Mouse (Mus musculus) heart, adult 8-10 months (tissue): ENCODE measurements around the gene Ints11. TPM values are rescaled to one million over a fixed set of nuclear protein-coding genes. Genes with fewer than 3 reads are reported as not detected.

ENCODE experiments used
- microRNA-seq: library from miRNA; unstranded; fragments of <30 nt; microRNA quantifications from one replicate; pipeline ENCODE4 v1.2.0, GENCODE M21; 2022
- total RNA-seq, 4 experiments: library from RNA; stranded (reverse); gene quantifications; 2 replicates each; pipeline ENCODE4 v1.2.4; 2022

Gene Ints11
- total RNA-seq, 4 experiments from 2014 or later, result 13.9 to 14.5 (median 14.1) TPM

Small RNAs within 50 kb of the gene (microRNA-seq; reads per million reads assigned to microRNA genes)
- not detected for gene Gm22991

Other genes with a start within 250 kb of the Ints11 start
- gene Cdk11b, start 244.7 kb upstream of the Ints11 start, total RNA-seq, result 10 to 100 TPM; 29.2 to 37.0 (median 30.2) TPM
- gene Gm10563, start 224.1 kb upstream of the Ints11 start, total RNA-seq, result not detected
- gene Mmp23, start 216.2 kb upstream of the Ints11 start, total RNA-seq, result 1 to 10 TPM; 6.7 to 9.0 (median 7.4) TPM
- 10 to 100 TPM; 25.4 to 30.1 (median 27.1) TPM for gene Mib2, start 200.3 kb upstream of the Ints11 start, total RNA-seq
- 1 to 10 TPM in 3 of 4 experiments, under 1 TPM in 1; 0.98 to 2.4 (median 1.3) TPM for gene Fndc10, start 175.2 kb upstream of the Ints11 start, total RNA-seq
- gene Ssu72, start 164.7 kb upstream of the Ints11 start, total RNA-seq, result 10 to 100 TPM; 43.2 to 53.5 (median 51.2) TPM
- under 1 TPM in 3 of 4 experiments, not detected in 1; 0.11 to 0.81 (median 0.13) TPM for gene Tmem240, start 134.7 kb upstream of the Ints11 start, total RNA-seq
- 10 to 100 TPM; 34.9 to 45.7 (median 40.8) TPM for gene Atad3a, start 108.5 kb upstream of the Ints11 start, total RNA-seq
- 1 to 10 TPM; 5.6 to 9.8 (median 8.1) TPM for gene Vwa1, start 94.8 kb upstream of the Ints11 start, total RNA-seq
- gene Tmem88b, start 83.7 kb upstream of the Ints11 start, total RNA-seq, result 1 to 10 TPM in 1 of 4 experiments, under 1 TPM in 3; 0.66 to 1.1 (median 0.81) TPM
- gene Ankrd65, start 79.1 kb upstream of the Ints11 start, total RNA-seq, result not detected
- gene Mrpl20, start 66.7 kb upstream of the Ints11 start, total RNA-seq, result 10 to 100 TPM; 78.5 to 86.8 (median 80.6) TPM
- 10 to 100 TPM; 20.3 to 30.7 (median 26.2) TPM for gene Ccnl2, start 57.1 kb upstream of the Ints11 start, total RNA-seq
- gene Aurkaip1, start 38.3 kb upstream of the Ints11 start, total RNA-seq, result 100 to 1,000 TPM; 112 to 128 (median 117) TPM
- 10 to 100 TPM; 19.7 to 30.4 (median 24.4) TPM for gene Mxra8, start 29.9 kb upstream of the Ints11 start, total RNA-seq
- gene Dvl1, start 22.1 kb upstream of the Ints11 start, total RNA-seq, result 10 to 100 TPM; 41.3 to 50.7 (median 49.8) TPM
- under 1 TPM; 0.17 to 0.19 (median 0.19) TPM for gene Tas1r3, start 6.2 kb upstream of the Ints11 start, total RNA-seq
- gene Cptp, start 106 bp upstream of the Ints11 start, total RNA-seq, result 1 to 10 TPM; 7.3 to 9.9 (median 8.6) TPM
- 10 to 100 TPM in 3 of 4 experiments, 1 to 10 TPM in 1; 9.6 to 11.9 (median 10.9) TPM for gene Pusl1, start 22.2 kb downstream of the Ints11 start, total RNA-seq
- gene Acap3, start 22.3 kb downstream of the Ints11 start, total RNA-seq, result 10 to 100 TPM in 2 of 4 experiments, 1 to 10 TPM in 2; 9.5 to 13.8 (median 10.9) TPM
- gene Ube2j2, start 74.3 kb downstream of the Ints11 start, total RNA-seq, result 10 to 100 TPM; 46.5 to 51.6 (median 49.3) TPM
- 10 to 100 TPM; 17.5 to 20.9 (median 18.4) TPM for gene C1qtnf12, start 92.8 kb downstream of the Ints11 start, total RNA-seq
- gene B3galt6, start 123.1 kb downstream of the Ints11 start, total RNA-seq, result 1 to 10 TPM; 2.6 to 3.2 (median 2.8) TPM
- gene Sdf4, start 123.3 kb downstream of the Ints11 start, total RNA-seq, result 100 to 1,000 TPM in 1 of 4 experiments, 10 to 100 TPM in 3; 72.8 to 103 (median 87.1) TPM
- not detected for gene Tnfrsf4, start 144.3 kb downstream of the Ints11 start, total RNA-seq
- gene Tnfrsf18, start 156.6 kb downstream of the Ints11 start, total RNA-seq, result under 1 TPM in 2 of 4 experiments, not detected in 2; 0.25 to 0.75 TPM
- gene Ttll10, start 189.9 kb downstream of the Ints11 start, total RNA-seq, result under 1 TPM in 1 of 4 experiments, not detected in 3; 0.28 TPM
- gene 9430015G10Rik, start 240.4 kb downstream of the Ints11 start, total RNA-seq, result 1 to 10 TPM; 2.1 to 3.3 (median 2.3) TPM